Mouse (Mus musculus) myocyte (in vitro differentiated cells): ENCODE results near the gene Ina. TPM values are rescaled to one million over a fixed set of nuclear protein-coding genes. Genes with fewer than 3 reads are reported as not detected.

Source experiments
- H3K27me3 ChIP-seq: one replicate; pipeline ENCODE4 v1.6.1; 2011; ENCODE audit not compliant: control insufficient read depth, insufficient read depth, insufficient read length
- H3K36me3 ChIP-seq: one replicate; pipeline ENCODE4 v1.6.1; 2011; ENCODE audit not compliant: control insufficient read depth, insufficient read depth
- H3K4me2 ChIP-seq: one replicate; pipeline ENCODE4 v1.6.1; 2011; ENCODE audit warnings: low read depth, control low read depth
- H3K4me3 ChIP-seq: one replicate; pipeline ENCODE4 v1.5.1; 2011; ENCODE audit warnings: mild to moderate bottlenecking, control low read depth, moderate library complexity
- H3K79me2 ChIP-seq: one replicate; pipeline ENCODE4 v1.6.1; 2011; ENCODE audit not compliant: control insufficient read depth, insufficient read depth
- H3ac ChIP-seq: one replicate; pipeline ENCODE4 v1.6.1; 2011; ENCODE audit not compliant: control insufficient read depth, insufficient read length
- CEBPB ChIP-seq: IDR thresholded peaks from 2 replicates; pipeline ENCODE4 v1.6.1; 2011; ENCODE audit warnings: mild to moderate bottlenecking, moderate library complexity; ENCODE audit not compliant: poor library complexity, insufficient read depth, severe bottlenecking
- E2F4 ChIP-seq: IDR thresholded peaks from one replicate; pipeline ENCODE4 v1.6.1; 2011; ENCODE audit warnings: mild to moderate bottlenecking, control low read depth, moderate library complexity; ENCODE audit not compliant: insufficient read depth
- MAX ChIP-seq: IDR thresholded peaks from one replicate; pipeline ENCODE4 v1.6.1; 2011; ENCODE audit warnings: low read depth, mild to moderate bottlenecking, control low read depth
- POLR2A ChIP-seq: IDR thresholded peaks from one replicate; pipeline ENCODE4 v1.6.1; 2011; ENCODE audit warnings: low read depth, mild to moderate bottlenecking, control low read depth, moderate library complexity; ENCODE audit not compliant: insufficient read length
- POLR2AphosphoS2 ChIP-seq: IDR thresholded peaks from one replicate; pipeline ENCODE4 v1.6.1; 2011; ENCODE audit warnings: low read depth, control low read depth; ENCODE audit not compliant: insufficient read length
- REST ChIP-seq: IDR thresholded peaks from one replicate; pipeline ENCODE4 v1.6.1; 2011; ENCODE audit warnings: mild to moderate bottlenecking, control low read depth, moderate library complexity; ENCODE audit not compliant: insufficient read depth, insufficient read length
- SRF ChIP-seq: IDR thresholded peaks from one replicate; pipeline ENCODE4 v1.6.1; 2011; ENCODE audit warnings: low read depth; ENCODE audit not compliant: control insufficient read depth, insufficient read length
- TCF3 ChIP-seq: IDR thresholded peaks from one replicate; pipeline ENCODE4 v1.6.1; 2011; ENCODE audit warnings: low read depth, control low read depth; ENCODE audit not compliant: insufficient read length
- USF1 ChIP-seq: IDR thresholded peaks from one replicate; pipeline ENCODE4 v1.6.1; 2011; ENCODE audit warnings: low read depth, mild to moderate bottlenecking, control low read depth, moderate library complexity
- polyA plus RNA-seq: library from polyadenylated mRNA; unstranded; fragments of >200 nt; fragmentation: generic; extraction: Trizol; gene quantifications from one replicate; pipeline ENCODE4 v1.2.1, GENCODE M21; 2012; ENCODE audit warnings: missing spikeins

Gene Ina
- polyA plus RNA-seq, 1 experiment = not detected

GRCm38 (mm10) chr19:47067924-47068611 lies 53.6 kb downstream of the Ina start:
- H3K4me2 ChIP-seq = peak overlapping the region; percentile 99

More at GRCm38 (mm10) chr19:47067924-47068611, 53.6 kb downstream of the Ina start:
- Histone ChIP-seq H3K79me2 (peaks cover 22% of the 10 kb centered on the region), H3ac (peak overlapping the region; percentile 87), H3K4me3 (peak overlapping the region; percentile 35), H3K27me3 (no peaks in the 10 kb centered on the region), H3K36me3 (peaks cover 14% of the 10 kb centered on the region)
- TF ChIP-seq USF1 (no peak), CEBPB (no peak), MAX (no peak), POLR2AphosphoS2 (peak; percentile 50), REST (no peak), SRF (no peak), TCF3 (no peak), POLR2A (peak; percentile 74), E2F4 (peak; percentile 85)

Other genes starting within 250 kb of the Ina start
- 19.5 TPM for gene Nt5c2, start 455 bp downstream of the Ina start, polyA plus RNA-seq
- 5.6 TPM for gene Pcgf6, start 36.2 kb downstream of the Ina start, polyA plus RNA-seq
- gene Taf5, start 53.0 kb downstream of the Ina start, polyA plus RNA-seq = 2.5 TPM
- 1,012 TPM for gene Usmg5, start 75.9 kb downstream of the Ina start, polyA plus RNA-seq
- gene Pdcd11, start 76.1 kb downstream of the Ina start, polyA plus RNA-seq = 16.1 TPM
- 1.4 TPM for gene Calhm2, start 123.6 kb downstream of the Ina start, polyA plus RNA-seq
- not detected for gene Calhm1, start 129.6 kb downstream of the Ina start, polyA plus RNA-seq
- not detected for gene Calhm3, start 143.1 kb downstream of the Ina start, polyA plus RNA-seq
- 120 TPM for gene Neurl1a, start 164.1 kb downstream of the Ina start, polyA plus RNA-seq